Mouse (Mus musculus) intestine, embryonic 16.5 days (tissue): Measurements from ENCODE around the gene Gm47959. TPM values are rescaled to one million over a fixed set of nuclear protein-coding genes. Genes with fewer than 3 reads are reported as not detected.
"Not testable (repeated sequence)": the region's sequence is repeated elsewhere in the genome, so short reads cannot be mapped to it uniquely, and the experiment has no call there.

ENCODE experiments used
- ATAC-seq: fragments of 200-750 bp; cut with Nextera tagmentation; 2 replicates; pipeline ENCODE4 v1.8.0; 2017; ENCODE audit warnings: moderate TSS enrichment, moderate library complexity
- H3K27ac ChIP-seq: fragments of 300-500 bp; sonication (generic); 2 replicates; pipeline ENCODE4 v1.5.1; 2014; ENCODE audit warnings: mild to moderate bottlenecking, low read length
- H3K27me3 ChIP-seq: fragments of 300-500 bp; sonication (generic); replicated peaks from 2 replicates; pipeline ENCODE4 v1.6.1; 2014; ENCODE audit warnings: low read length, control low read depth, mixed read lengths; ENCODE audit not compliant: control insufficient read depth, insufficient read depth
- H3K36me3 ChIP-seq: fragments of 300-500 bp; sonication (generic); 2 replicates; pipeline ENCODE4 v1.6.1; 2014; ENCODE audit warnings: low read length, control low read depth; ENCODE audit not compliant: control insufficient read depth, insufficient read depth
- H3K4me1 ChIP-seq: fragments of 300-500 bp; sonication (generic); 2 replicates; pipeline ENCODE4 v1.6.1; 2014; ENCODE audit warnings: low read length, control low read depth, mixed read lengths; ENCODE audit not compliant: control insufficient read depth, insufficient read depth
- H3K4me2 ChIP-seq: fragments of 300-500 bp; sonication (generic); 2 replicates; pipeline ENCODE4 v1.6.1; 2014; ENCODE audit warnings: low read depth, low read length, control low read depth
- H3K4me3 ChIP-seq: fragments of 300-500 bp; sonication (generic); 2 replicates; pipeline ENCODE4 v1.5.1; 2014; ENCODE audit warnings: mild to moderate bottlenecking, low read length
- H3K9ac ChIP-seq: fragments of 300-500 bp; sonication (generic); 2 replicates; pipeline ENCODE4 v1.6.1; 2014; ENCODE audit warnings: low read depth, low read length
- H3K9me3 ChIP-seq: fragments of 300-500 bp; sonication (generic); 2 replicates; pipeline ENCODE4 v1.6.1; 2016; ENCODE audit warnings: low read length, control low read depth; ENCODE audit not compliant: control insufficient read depth
- WGBS: fragments of 180-500 bp; shearing (Covaris S2); extraction: QIAGEN DNeasy Blood & Tissue Kit; methylation state at CpG from one replicate; pipeline ENCODE4 v1.1.7; 2014; 5-methylcytosine and 5-hydroxymethylcytosine counted together
- polyA plus RNA-seq: library from polyadenylated mRNA; unstranded; fragments of >200 nt; fragmentation: Nextera tagmentation; extraction: Ambion mirVana; gene quantifications from 2 replicates; pipeline ENCODE4 v1.2.1, GENCODE M21; 2015

Gene Gm47959
- not detected in 2 replicates for polyA plus RNA-seq

GRCm38 (mm10) chr1:83000306-83000705 is at the start of gene Gm47959:
Gene Gm47959, plus strand, starts transcription at chr1:83000548.
- not testable (repeated sequence) for H3K4me3 ChIP-seq, ATAC-seq
- WGBS = 95% methylated on average over 6 of the region's 9 CpGs

DNA sequence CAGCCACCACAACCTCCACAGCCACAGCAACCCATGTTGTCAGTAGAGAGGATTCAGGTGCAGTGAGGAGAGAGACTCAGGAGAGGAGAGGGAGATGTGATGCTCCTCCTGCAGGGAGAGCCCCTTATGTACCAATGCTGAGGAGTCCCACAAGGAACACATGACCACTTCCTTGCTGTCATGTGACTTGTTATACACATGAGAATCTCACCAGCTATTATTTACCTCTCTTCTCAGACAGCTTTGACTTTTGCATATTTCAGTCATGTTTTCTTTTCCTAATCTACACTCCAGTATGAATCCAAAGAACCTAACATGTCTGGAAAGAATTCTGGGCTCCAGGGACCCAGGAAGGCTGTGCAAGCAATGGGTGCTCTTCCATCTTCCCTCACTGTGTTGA is 44.4 kb upstream of the Gm47959 start, which contains the start of gene Gm7544:
Gene Gm7544, minus strand, starts transcription at position 101 of the 400 bp plus-strand sequence.
- not testable (repeated sequence) for H3K9me3 ChIP-seq, H3K36me3 ChIP-seq, H3K27ac ChIP-seq, H3K4me2 ChIP-seq, H3K27me3 ChIP-seq, H3K9ac ChIP-seq, ATAC-seq, H3K4me1 ChIP-seq, H3K4me3 ChIP-seq

More at GRCm38 (mm10) chr1:83000306-83000705, at the start of gene Gm47959:
- H3K4me1 ChIP-seq, H3K9ac ChIP-seq, H3K9me3 ChIP-seq, H3K27me3 ChIP-seq, H3K36me3 ChIP-seq, H3K27ac ChIP-seq, H3K4me2 ChIP-seq: not testable (repeated sequence)

- Histone ChIP-seq H3K27me3 (no peaks in the 10 kb centered on the region), H3K36me3 (no peaks in the 10 kb centered on the region), H3K4me3 (no peak within 1 kb of the TSS), H3K4me1 (no peaks in the 10 kb centered on the region), H3K9ac (no peak within 1 kb of the TSS), H3K4me2 (no peak within 1 kb of the TSS), H3K9me3 (no peaks in the 10 kb centered on the region), H3K27ac (no peak within 1 kb of the TSS)
- no peak for ATAC-seq
- 82% methylated on average over 11 of the region's 11 CpGs for WGBS
These were observed 40.4 kb upstream of the Gm47959 start, which contains the start of gene Gm47955 for GRCm38 (mm10) chr1:82959870-82960385. Gene Gm47955, plus strand, starts transcription at chr1:82960286.

DNA sequence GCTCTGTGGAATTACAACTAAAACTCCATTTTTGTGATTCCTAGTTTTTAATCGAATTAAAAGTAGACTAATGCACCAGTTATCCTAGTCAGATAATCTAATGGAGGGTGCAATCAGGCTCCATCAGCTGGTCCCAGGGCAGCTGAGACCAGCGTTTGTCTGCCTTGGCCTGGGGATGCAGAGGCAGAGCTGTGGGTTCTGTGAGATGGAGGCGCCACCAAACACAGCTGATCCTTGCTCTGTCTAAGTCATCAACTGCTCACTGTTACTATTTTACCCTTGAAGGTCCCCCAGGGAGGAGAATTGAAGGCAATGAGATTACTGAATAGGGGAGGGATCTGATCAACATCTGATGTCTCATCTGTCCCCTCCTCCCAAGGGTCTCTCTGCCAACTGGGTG is 33.9 kb upstream of the Gm47959 start:
- no peaks in the 10 kb centered on the region for H3K4me1 ChIP-seq
- H3K9ac ChIP-seq = no peak overlapping the region
- no peaks in the 10 kb centered on the region for H3K9me3 ChIP-seq
- WGBS = 65% methylated on average over 3 of the region's 3 CpGs
- ATAC-seq = no peak
- H3K27me3 ChIP-seq = no peaks in the 10 kb centered on the region
- H3K27ac ChIP-seq = no peak overlapping the region
- H3K4me2 ChIP-seq = no peak overlapping the region
- H3K4me3 ChIP-seq = no peak overlapping the region
- H3K36me3 ChIP-seq = no peaks in the 10 kb centered on the region

DNA sequence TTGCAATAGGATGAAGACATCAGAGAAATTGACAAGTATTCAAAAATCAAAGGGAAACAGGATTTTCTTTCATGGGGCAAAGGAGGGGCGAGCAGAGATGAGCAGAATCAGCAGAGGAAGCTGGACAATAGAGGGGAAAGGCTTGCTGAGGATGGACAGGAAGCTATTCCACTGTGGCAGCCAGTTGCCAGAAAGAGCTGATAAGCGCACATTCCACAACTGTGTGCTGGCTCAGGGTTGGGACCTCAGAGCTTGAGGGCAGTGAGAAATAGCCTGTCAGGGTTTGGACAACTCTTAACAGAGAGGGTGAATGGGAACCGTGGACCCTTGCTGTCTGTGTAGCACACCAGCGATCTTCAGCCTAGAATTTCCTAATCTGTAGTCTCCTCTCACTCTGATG is 28.3 kb upstream of the Gm47959 start:
- no peaks in the 10 kb centered on the region for H3K9me3 ChIP-seq
- no peaks in the 10 kb centered on the region for H3K4me1 ChIP-seq
- H3K4me3 ChIP-seq = no peak overlapping the region
- H3K36me3 ChIP-seq = no peaks in the 10 kb centered on the region
- WGBS = 47% methylated on average over 4 of the region's 4 CpGs
- no peak overlapping the region for H3K27ac ChIP-seq
- no peak overlapping the region for H3K4me2 ChIP-seq
- ATAC-seq = no peak
- no peaks in the 10 kb centered on the region for H3K27me3 ChIP-seq
- no peak overlapping the region for H3K9ac ChIP-seq

- no peak for ATAC-seq
- no peaks in the 10 kb centered on the region for H3K9me3 ChIP-seq
- no peak overlapping the region for H3K4me3 ChIP-seq
- no peak overlapping the region for H3K27ac ChIP-seq
- H3K27me3 ChIP-seq = no peaks in the 10 kb centered on the region
- H3K4me1 ChIP-seq = no peaks in the 10 kb centered on the region
- H3K36me3 ChIP-seq = no peaks in the 10 kb centered on the region
- no peak overlapping the region for H3K9ac ChIP-seq
- no peak overlapping the region for H3K4me2 ChIP-seq
- 81% methylated on average over 1 of the region's 1 CpGs for WGBS
These were observed 27.1 kb upstream of the Gm47959 start for GRCm38 (mm10) chr1:82973244-82973643.

GRCm38 (mm10) chr1:82973901-82974300 is 26.4 kb upstream of the Gm47959 start:
- no peak for ATAC-seq
- H3K4me3 ChIP-seq = no peak overlapping the region
- 70% methylated on average over 6 of the region's 6 CpGs for WGBS
- no peaks in the 10 kb centered on the region for H3K9me3 ChIP-seq
- no peak overlapping the region for H3K9ac ChIP-seq
- H3K4me2 ChIP-seq = no peak overlapping the region
- no peak overlapping the region for H3K27ac ChIP-seq
- H3K4me1 ChIP-seq = no peaks in the 10 kb centered on the region
- H3K27me3 ChIP-seq = no peaks in the 10 kb centered on the region
- no peaks in the 10 kb centered on the region for H3K36me3 ChIP-seq

DNA sequence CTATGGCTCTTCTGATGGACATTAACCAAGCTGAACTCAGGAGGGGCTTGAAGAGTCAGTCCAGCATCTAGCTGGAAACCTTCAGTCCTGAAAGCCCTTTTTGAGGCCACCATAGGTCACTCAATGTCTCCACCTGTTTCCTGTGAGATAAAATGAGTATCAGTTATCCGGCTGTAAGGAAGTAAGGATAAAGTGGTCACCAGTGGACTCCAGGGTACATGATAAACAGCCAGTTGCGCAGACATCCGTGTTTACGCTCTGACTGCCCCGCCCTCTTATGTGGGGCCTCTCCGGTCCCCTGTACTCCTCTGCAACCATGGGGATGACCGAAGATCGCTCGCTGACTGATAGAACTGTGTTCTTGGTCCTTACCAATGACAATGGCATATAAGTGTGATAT is 26.0 kb upstream of the Gm47959 start:
- Histone ChIP-seq H3K27me3 (no peaks in the 10 kb centered on the region), H3K9ac (no peak overlapping the region), H3K36me3 (no peaks in the 10 kb centered on the region), H3K9me3 (no peaks in the 10 kb centered on the region), H3K4me2 (no peak overlapping the region), H3K4me3 (no peak overlapping the region), H3K27ac (no peak overlapping the region), H3K4me1 (no peaks in the 10 kb centered on the region)
- ATAC-seq = peak; percentile 65
- 73% methylated on average over 9 of the region's 9 CpGs for WGBS

DNA sequence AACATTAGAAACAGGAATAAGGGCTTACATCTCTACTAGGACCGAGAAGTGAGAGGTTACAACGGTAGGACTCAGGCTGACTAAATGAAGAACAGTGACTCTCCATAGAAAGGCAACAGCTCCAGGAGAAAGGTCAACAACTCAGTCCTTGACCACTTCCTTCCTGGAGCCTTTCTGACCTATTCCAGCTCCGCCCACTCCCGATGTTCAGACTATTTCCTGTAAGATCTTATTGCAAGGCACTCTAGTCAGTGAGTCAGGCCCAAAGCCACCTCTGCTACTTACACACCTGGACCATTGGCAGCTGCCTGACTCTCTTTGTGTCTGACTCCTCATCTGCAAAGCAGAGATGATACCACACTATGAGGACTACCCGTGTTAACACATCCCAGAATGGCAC is 24.6 kb upstream of the Gm47959 start:
- H3K9me3 ChIP-seq = no peaks in the 10 kb centered on the region
- H3K9ac ChIP-seq = no peak overlapping the region
- no peak overlapping the region for H3K27ac ChIP-seq
- H3K4me2 ChIP-seq = no peak overlapping the region
- WGBS = 85% methylated on average over 5 of the region's 5 CpGs
- no peaks in the 10 kb centered on the region for H3K4me1 ChIP-seq
- ATAC-seq = no peak
- no peak overlapping the region for H3K4me3 ChIP-seq
- H3K27me3 ChIP-seq = no peaks in the 10 kb centered on the region
- H3K36me3 ChIP-seq = no peaks in the 10 kb centered on the region

DNA sequence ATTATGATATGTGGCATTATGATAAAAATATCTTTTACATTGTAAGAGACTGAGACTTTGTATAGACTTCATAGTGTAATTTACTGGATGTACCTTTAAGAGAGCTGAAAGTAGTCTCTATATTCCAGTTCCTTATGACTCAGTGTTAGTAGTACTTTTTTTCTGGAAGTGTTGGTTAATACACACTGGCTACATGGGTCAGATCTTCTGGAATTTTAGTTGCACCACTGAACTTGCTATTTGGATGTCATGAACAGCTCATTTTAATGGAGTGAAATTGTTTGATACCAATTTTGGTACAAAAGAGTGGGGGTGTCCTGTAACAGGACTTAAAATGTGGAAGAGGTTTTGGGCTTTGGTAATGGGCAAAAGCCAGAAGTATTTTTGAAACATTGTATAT is 22.5 kb upstream of the Gm47959 start:
- no peak overlapping the region for H3K4me2 ChIP-seq

More for the DNA sequence above, 22.5 kb upstream of the Gm47959 start:
- no peaks in the 10 kb centered on the region for H3K36me3 ChIP-seq
- H3K9ac ChIP-seq = no peak overlapping the region
- no peaks in the 10 kb centered on the region for H3K9me3 ChIP-seq
- H3K4me1 ChIP-seq = no peaks in the 10 kb centered on the region
- no peak overlapping the region for H3K4me3 ChIP-seq
- no peak for ATAC-seq
- no peaks in the 10 kb centered on the region for H3K27me3 ChIP-seq
- H3K27ac ChIP-seq = no peak overlapping the region
